Mouse (Mus musculus): ENCODE measurements at regions not wholly inside any gene's neighbourhood (a gene's known extent, or its start where the extent isn't known, plus 50 kb on each side); places are given as distances from the start of the nearest gene placed in this dataset.

- no peak for ATAC-seq (ENCODE audit: low FRiP score, low read depth)
- Histone ChIP-seq H3K9me3 (0 out of 2 replicates have a peak, but pooled peaks cover 2% of the 10 kb centered on the region), H3K36me3 (no peaks in the 10 kb centered on the region), H3K27me3 (no peaks in the 10 kb centered on the region), H3K9ac (replicated peaks) (no peak overlapping the region), H3K27ac (replicated peaks) (no peak overlapping the region), H3K4me3 (no peak overlapping the region), H3K4me2 (replicated peaks) (no peak overlapping the region), H3K4me1 (no peaks in the 10 kb centered on the region)
- 81% methylated on average over 2 of the region's 2 CpGs for WGBS
Observed at GRCm38 (mm10) chr14:71159556-71159955, 559.9 kb upstream of the Fam160b2 start.

- no peak overlapping the region for H3K4me3 ChIP-seq
- H3K9me3 ChIP-seq: no peaks in the 10 kb centered on the region
- H3K27ac ChIP-seq (replicated peaks): no peak overlapping the region
- H3K9ac ChIP-seq (replicated peaks): no peak overlapping the region
- H3K4me1 ChIP-seq: no peaks in the 10 kb centered on the region
- H3K36me3 ChIP-seq: no peaks in the 10 kb centered on the region
- WGBS: 90% methylated on average over 1 of the region's 1 CpGs
- H3K27me3 ChIP-seq: no peaks in the 10 kb centered on the region
- no peak overlapping the region for H3K4me2 ChIP-seq (replicated peaks)
- ATAC-seq (ENCODE audit: low FRiP score, low read depth): no peak
Observed at GRCm38 (mm10) chr14:71142465-71142864, 542.8 kb upstream of the Fam160b2 start.

DNA sequence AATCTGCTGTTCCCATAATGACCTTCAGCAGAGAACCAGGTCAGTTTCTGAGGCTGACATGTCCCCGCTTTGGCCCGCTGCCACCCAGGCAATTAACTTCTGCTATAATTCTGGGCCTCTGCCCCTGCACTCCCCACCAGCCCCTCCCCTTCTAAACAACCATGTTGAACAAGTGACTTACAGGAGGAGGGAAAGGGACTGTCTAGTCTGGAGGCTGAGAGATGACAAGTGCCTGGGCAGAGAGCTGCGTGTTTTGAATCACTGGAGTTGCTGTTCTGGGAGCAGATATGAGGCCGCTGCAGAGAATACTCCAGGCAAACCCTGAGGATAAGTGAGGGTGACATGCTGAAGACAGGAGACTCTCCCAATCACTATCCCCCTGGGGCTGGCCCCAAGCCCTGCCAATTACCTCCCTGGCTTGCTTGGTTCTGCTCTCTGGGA, 530.2 kb upstream of the Fam160b2 start:
- no peaks in the 10 kb centered on the region for H3K36me3 ChIP-seq
- no peak overlapping the region for H3K4me2 ChIP-seq (replicated peaks)
- no peak overlapping the region for H3K4me3 ChIP-seq
- WGBS: 94% methylated on average over 4 of the region's 4 CpGs
- H3K4me1 ChIP-seq: no peaks in the 10 kb centered on the region
- no peak for ATAC-seq (ENCODE audit: low FRiP score, low read depth)
- no peaks in the 10 kb centered on the region for H3K9me3 ChIP-seq
- H3K9ac ChIP-seq (replicated peaks): no peak overlapping the region
- no peak overlapping the region for H3K27ac ChIP-seq (replicated peaks)
- H3K27me3 ChIP-seq: no peaks in the 10 kb centered on the region

DNA sequence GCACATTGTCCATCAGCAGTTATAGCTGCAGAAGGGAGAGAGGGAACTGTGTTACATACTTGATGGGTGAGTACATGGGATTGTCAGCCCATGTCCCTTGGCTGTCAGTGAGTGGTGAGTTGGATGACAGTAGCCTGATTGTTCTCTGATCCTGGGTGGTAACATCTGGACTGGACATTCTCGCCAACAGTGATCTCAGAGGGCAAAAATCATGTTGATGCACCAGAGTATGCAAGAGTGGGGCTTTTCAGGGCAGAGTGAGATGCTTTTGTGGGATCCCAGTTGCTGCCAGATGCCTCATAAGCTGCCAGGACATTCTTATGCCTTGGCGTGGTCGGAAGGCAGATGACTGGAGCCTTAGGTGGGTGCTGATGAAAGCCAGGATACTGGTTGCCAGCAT, 528.9 kb upstream of the Fam160b2 start:
- Histone ChIP-seq H3K4me1 (no peaks in the 10 kb centered on the region), H3K27ac (replicated peaks) (no peak overlapping the region), H3K36me3 (no peaks in the 10 kb centered on the region), H3K4me2 (replicated peaks) (no peak overlapping the region), H3K9me3 (no peaks in the 10 kb centered on the region), H3K27me3 (no peaks in the 10 kb centered on the region), H3K9ac (replicated peaks) (no peak overlapping the region), H3K4me3 (no peak overlapping the region)
- ATAC-seq (ENCODE audit: low FRiP score, low read depth): no peak
- WGBS: 89% methylated on average over 3 of the region's 3 CpGs

DNA sequence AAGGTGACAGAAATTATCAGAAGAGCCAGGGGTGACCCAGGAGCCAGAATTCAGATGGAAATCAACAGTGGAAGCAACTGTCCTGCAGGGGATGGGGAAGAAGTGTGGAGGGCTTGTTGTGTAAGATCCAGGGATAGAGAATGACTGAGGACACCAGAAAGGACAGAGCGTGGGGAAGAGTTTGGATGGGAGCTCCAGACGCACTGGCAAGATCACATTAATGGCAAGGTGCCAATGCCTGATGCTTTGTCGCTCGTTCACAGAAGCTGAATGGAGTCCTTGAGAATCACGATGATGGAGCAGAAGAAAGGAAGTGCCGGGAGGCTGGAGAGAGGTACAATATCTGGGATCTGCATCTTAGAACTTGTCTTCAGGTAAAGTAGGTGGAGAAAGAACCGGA, 519.0 kb upstream of the Fam160b2 start:
- H3K4me1 ChIP-seq: no peaks in the 10 kb centered on the region

GRCm38 (mm10) chr14:71115798-71116432, 516.3 kb upstream of the Fam160b2 start:
- H3K36me3 ChIP-seq: no peaks in the 10 kb centered on the region
- H3K27me3 ChIP-seq: no peaks in the 10 kb centered on the region
- no peak overlapping the region for H3K4me3 ChIP-seq
- no peak overlapping the region for H3K4me2 ChIP-seq (replicated peaks)
- no peak overlapping the region for H3K9ac ChIP-seq (replicated peaks)
- H3K4me1 ChIP-seq: no peaks in the 10 kb centered on the region
- 64% methylated on average over 3 of the region's 3 CpGs for WGBS
- no peak overlapping the region for H3K27ac ChIP-seq (replicated peaks)
- no peaks in the 10 kb centered on the region for H3K9me3 ChIP-seq
- 0 out of 2 replicates have a peak, but pooled peaks have one; percentile 19 for ATAC-seq (ENCODE audit: low FRiP score, low read depth)

More for the DNA sequence above, 519.0 kb upstream of the Fam160b2 start:
- 86% methylated on average over 7 of the region's 7 CpGs for WGBS
- no peaks in the 10 kb centered on the region for H3K36me3 ChIP-seq
- H3K4me2 ChIP-seq (replicated peaks): no peak overlapping the region
- no peak overlapping the region for H3K4me3 ChIP-seq
- H3K27ac ChIP-seq (replicated peaks): no peak overlapping the region
- no peak overlapping the region for H3K9ac ChIP-seq (replicated peaks)
- ATAC-seq (ENCODE audit: low FRiP score, low read depth): no peak
- H3K9me3 ChIP-seq: no peaks in the 10 kb centered on the region
- H3K27me3 ChIP-seq: no peaks in the 10 kb centered on the region

- ATAC-seq (ENCODE audit: low FRiP score, low read depth): no peak
- WGBS: 82% methylated on average over 8 of the region's 8 CpGs
Observed at GRCm38 (mm10) chr14:71115095-71115797, 515.6 kb upstream of the Fam160b2 start.

DNA sequence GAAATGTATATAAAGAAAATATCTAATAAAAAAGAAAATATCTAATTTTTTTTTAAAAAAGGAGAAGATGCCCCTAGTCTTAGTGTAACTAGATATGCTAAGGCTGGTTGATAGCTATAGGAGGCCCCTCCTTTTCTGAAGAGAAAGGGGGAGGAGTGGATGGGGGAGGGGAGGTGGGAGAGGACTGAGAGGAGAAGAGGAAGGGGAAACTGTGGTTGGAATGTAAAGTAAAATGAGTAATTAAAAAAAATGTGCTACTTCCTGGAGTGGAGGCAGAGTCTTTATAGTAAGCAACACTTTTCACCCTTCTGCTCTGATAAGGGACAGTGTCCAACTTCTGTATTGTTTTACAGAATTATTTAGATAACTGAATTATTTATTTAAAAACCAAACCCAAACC, 513.6 kb upstream of the Fam160b2 start:
- no peak for ATAC-seq (ENCODE audit: low FRiP score, low read depth)

More at GRCm38 (mm10) chr14:71115095-71115797, 515.6 kb upstream of the Fam160b2 start:
- no peak overlapping the region for H3K27ac ChIP-seq (replicated peaks)
- no peaks in the 10 kb centered on the region for H3K27me3 ChIP-seq
- H3K4me1 ChIP-seq: no peaks in the 10 kb centered on the region
- no peak overlapping the region for H3K9ac ChIP-seq (replicated peaks)
- no peak overlapping the region for H3K4me3 ChIP-seq
- H3K4me2 ChIP-seq (replicated peaks): no peak overlapping the region
- H3K36me3 ChIP-seq: no peaks in the 10 kb centered on the region
- no peaks in the 10 kb centered on the region for H3K9me3 ChIP-seq

GRCm38 (mm10) chr14:71104617-71105016, 505.0 kb upstream of the Fam160b2 start:
- Histone ChIP-seq H3K4me3 (no peak overlapping the region), H3K4me1 (no peaks in the 10 kb centered on the region), H3K36me3 (no peaks in the 10 kb centered on the region), H3K9me3 (no peaks in the 10 kb centered on the region), H3K27ac (replicated peaks) (no peak overlapping the region), H3K9ac (replicated peaks) (no peak overlapping the region), H3K27me3 (no peaks in the 10 kb centered on the region), H3K4me2 (replicated peaks) (no peak overlapping the region)
- no peak for ATAC-seq (ENCODE audit: low FRiP score, low read depth)

More for the DNA sequence above, 513.6 kb upstream of the Fam160b2 start:
- no peaks in the 10 kb centered on the region for H3K9me3 ChIP-seq
- H3K36me3 ChIP-seq: no peaks in the 10 kb centered on the region
- H3K4me3 ChIP-seq: no peak overlapping the region
- no peaks in the 10 kb centered on the region for H3K4me1 ChIP-seq
- no peak overlapping the region for H3K9ac ChIP-seq (replicated peaks)
- no peaks in the 10 kb centered on the region for H3K27me3 ChIP-seq
- H3K27ac ChIP-seq (replicated peaks): no peak overlapping the region
- H3K4me2 ChIP-seq (replicated peaks): no peak overlapping the region

DNA sequence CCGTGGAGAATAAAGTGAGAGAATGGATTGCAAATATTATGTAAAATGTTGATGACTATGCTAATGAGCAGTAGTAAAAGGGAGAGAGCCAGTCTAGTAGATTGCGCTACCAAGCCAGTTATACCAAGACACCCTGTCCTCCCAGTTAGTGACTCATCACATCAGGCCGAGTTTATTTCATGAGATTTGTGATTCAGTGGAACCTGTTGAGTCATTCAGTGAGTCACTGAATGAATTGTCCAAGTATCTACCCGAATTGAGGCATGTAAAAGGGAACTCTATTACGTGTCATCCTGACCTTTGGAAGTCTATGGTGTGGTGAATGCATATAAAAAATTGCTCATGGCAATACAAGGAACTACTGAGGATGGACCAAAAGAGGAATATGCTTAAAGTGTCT, 504.3 kb upstream of the Fam160b2 start:
- Histone ChIP-seq H3K9ac (replicated peaks) (no peak overlapping the region), H3K9me3 (no peaks in the 10 kb centered on the region), H3K27ac (replicated peaks) (no peak overlapping the region), H3K27me3 (no peaks in the 10 kb centered on the region), H3K4me3 (no peak overlapping the region), H3K36me3 (no peaks in the 10 kb centered on the region), H3K4me1 (no peaks in the 10 kb centered on the region), H3K4me2 (replicated peaks) (no peak overlapping the region)
- WGBS: 89% methylated on average over 5 of the region's 5 CpGs
- no peak for ATAC-seq (ENCODE audit: low FRiP score, low read depth)

DNA sequence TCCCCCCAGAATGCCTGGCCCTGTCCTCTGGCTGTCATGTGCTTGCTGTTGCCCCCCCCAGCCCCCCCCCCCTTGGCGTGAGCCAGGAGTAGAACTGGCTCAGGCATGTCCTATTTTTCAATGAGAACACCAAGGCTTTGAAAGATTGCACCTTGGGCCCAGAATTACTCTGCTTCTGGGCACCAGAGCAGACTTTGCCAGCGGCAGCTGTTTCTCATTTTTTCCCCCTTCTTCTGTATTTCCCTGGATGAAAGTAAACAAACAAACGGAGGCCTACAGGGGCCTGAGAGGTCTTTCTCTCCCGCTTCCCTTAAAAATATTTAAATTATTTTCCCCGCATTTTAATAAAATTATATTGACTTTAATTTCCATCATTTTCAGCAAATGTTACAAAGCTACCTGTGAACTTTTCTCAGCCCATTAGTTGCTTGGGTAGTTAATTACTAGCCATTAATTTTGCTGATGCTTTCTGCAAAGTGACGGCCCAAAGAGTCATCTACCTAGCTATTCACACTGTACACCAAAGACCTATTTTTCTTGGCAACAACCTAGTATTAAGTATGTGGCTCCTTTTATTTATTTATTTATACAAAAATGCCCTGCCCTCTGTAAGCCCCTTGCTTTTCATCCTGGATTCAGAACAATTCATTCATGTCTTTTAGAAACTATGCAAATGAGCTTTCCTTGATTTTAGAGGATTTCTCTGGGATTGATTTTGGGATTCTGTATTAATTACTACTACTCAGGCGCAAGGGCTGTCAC, 496.2 kb upstream of the Fam160b2 start:
- Histone ChIP-seq H3K36me3 (no peaks in the 10 kb centered on the region), H3K9ac (replicated peaks) (no peak overlapping the region), H3K4me2 (replicated peaks) (no peak overlapping the region), H3K4me1 (no peaks in the 10 kb centered on the region), H3K27ac (replicated peaks) (no peak overlapping the region), H3K27me3 (no peaks in the 10 kb centered on the region), H3K9me3 (no peaks in the 10 kb centered on the region), H3K4me3 (no peak overlapping the region)
- WGBS: 71% methylated on average over 7 of the region's 7 CpGs
- no peak for ATAC-seq (ENCODE audit: low FRiP score, low read depth)

DNA sequence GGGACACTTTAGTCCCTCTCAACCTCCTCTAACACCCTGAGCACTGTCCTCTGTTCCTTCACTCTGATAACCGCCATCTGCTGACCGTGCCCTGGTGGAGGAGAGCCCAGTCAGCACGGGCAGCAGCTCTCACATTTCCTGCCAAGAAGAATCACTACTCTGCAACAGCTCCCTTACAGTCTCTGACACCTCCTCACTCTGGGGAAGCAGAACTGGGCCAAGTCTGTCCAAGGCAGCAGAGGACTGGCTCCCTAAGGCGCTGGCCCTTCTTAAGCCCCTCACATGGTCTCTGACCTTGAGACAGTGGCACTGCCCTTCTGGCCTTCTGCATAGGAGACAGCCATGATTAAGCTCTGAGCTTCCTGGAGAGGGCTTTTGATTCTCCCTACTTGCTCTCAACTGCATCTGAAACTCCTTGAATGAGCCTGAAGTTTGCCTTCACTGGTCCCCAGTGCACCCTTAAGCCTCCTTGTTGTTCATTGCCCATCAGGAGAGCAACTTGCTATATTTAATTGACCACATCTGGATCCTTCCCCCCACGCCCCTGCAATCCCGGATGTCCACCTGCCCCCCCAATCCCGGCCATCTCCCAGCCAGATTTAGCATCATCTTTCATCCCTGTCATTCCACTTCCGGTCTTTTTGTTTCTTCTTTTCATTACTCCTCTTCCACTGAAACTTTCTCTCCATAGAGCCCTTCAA, 493.1 kb upstream of the Fam160b2 start:
- Histone ChIP-seq H3K4me1 (no peaks in the 10 kb centered on the region), H3K9me3 (no peaks in the 10 kb centered on the region), H3K4me2 (replicated peaks) (no peak overlapping the region), H3K36me3 (no peaks in the 10 kb centered on the region), H3K27ac (replicated peaks) (no peak overlapping the region), H3K9ac (replicated peaks) (no peak overlapping the region), H3K4me3 (no peak overlapping the region), H3K27me3 (no peaks in the 10 kb centered on the region)
- whole genome bisulfite sequencing: 72% methylated on average over 8 of the region's 8 CpGs
- no peak for ATAC-seq (ENCODE audit: low FRiP score, low read depth)
